Mouse (Mus musculus): ENCODE data around the gene Lamc2.
A peak's percentile ranks its signal among the peaks of the same experiment; 100 is the strongest.
"Not testable (repeated sequence)": the region's sequence is repeated elsewhere in the genome, so short reads cannot be mapped to it uniquely, and the experiment has no call there.

Lamc2 gene

GRCm38 (mm10) chr1:153094226-153095076, 91.8 kb downstream of the Lamc2 start:
- no peak for DNase-seq

- no peak for DNase-seq
Observed at GRCm38 (mm10) chr1:153093581-153093980, 92.7 kb downstream of the Lamc2 start.

DNA sequence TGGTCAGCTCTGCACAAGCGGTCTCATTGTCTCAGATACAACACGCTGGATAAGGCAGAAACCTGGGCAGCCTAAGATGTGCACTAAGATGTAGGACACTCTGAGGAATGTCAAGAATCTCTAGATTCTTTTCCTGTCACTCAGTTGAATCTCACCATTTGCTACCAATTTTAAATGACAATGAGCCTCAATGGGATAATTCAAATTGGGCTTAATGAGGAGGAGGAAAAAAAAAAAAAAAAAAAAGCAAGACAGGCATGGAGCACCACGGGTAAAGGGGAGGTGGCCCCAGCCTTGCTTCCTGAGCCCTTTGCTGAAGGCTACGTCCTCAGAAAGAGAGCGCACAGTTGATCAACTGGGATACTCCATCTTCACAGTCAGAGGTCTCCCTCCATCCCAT, 93.1 kb downstream of the Lamc2 start:
- no peak for DNase-seq

GRCm38 (mm10) chr1:153092237-153092975, 93.8 kb downstream of the Lamc2 start:
- DNase-seq: peak; percentile 55 to 74

DNA sequence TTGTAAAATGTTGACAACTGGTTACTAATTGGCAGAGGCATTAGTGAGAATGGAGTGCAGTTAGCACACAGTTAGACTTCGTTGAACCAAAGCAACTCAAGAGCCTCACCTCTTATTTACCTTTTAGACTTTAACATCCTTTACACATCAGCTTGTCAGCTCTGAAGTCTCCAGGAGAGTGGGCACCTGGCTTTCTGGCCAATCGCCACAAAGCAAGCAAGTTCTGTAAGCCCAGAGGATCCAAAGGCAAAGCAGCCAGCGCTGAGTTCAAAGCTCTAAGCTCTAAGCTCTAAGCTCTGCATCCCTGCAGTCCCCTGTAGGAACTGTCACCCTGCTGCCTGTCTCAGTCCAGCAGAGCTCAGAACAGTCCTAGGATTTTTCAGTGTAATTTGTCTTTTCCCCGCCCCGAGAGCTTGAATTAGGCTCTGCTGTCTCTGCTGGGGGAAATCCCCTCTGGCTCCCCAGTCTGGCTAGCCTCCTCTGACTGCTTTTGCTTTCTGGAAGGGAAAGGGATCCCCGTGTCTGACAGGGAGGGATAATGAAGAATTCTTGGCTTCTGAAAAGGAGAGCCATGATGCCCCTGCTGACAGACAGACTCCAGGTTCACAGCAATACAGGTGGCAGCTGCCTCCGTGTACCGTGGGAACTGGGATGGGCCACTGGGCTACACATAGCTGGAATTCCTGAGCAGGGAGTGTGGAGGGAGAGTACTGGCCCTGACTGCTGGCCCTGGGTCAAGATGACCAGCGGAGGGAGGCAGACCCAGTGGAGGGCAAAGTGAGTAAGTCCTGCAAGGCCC, 94.6 kb downstream of the Lamc2 start:
- peak; percentile 58 to 59 for DNase-seq

DNA sequence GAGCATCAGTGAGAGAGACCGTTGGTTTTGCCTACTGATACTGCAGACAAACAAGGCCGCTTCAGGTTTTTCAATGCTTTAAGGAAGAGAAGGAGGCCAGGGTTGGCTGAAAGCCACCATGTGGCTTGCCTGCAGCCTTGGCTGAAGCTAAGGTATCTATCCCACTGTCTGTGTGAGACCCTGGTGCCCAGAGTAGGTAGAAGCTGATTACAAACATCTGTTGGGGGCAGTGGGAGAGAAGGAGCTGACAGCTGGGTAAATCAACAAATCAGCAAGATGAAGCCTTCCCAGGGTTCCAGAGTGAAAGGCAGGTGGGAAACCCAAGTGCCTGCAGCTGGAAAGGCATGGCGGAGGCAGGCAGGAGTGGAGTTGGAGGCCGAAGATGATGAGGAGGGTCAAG, 95.4 kb downstream of the Lamc2 start:
- DNase-seq: no peak

DNA sequence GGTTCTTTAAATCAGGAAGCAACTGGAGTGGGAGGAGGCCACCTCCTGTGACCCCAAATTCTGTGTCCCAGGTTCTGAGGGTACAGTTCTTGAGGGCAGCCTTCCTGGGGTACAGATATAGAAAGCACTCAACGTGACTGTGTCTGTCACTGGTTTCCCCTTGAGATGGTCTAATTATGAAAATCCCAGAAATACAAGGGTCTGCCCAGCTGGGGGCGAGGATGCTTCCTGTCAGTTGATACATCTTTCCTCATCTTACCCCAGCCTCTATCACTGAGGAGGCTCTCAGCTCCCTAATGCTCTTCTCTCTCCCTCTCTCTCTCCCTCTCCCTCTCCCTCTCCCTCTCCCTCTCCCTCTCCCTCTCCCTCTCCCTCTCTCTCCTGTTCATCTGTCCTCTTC, 96.2 kb downstream of the Lamc2 start:
- DNase-seq: peak in 1 of 2 experiments; percentile 35

DNA sequence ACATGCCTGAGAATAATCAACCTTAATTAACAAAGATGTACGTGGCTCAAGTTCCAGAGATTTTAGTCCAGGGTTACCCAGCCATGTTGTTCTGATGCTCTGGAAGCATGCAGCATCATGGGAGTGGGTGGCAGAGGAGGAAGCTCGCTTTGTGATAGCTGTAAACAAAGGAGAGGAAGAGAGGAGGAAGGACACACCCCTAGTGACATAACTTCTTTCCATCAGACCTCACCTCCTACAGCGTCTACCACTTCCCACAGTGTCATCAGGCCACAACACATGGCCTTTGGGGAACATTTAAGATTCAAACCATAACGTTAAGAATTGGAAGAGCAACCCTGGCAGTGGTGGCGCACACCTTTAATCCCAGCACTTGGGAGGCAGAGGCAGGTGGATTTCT, 98.5 kb downstream of the Lamc2 start:
- no peak for DNase-seq

GRCm38 (mm10) chr1:153085198-153085597, 101.0 kb downstream of the Lamc2 start:
- no peak for DNase-seq

GRCm38 (mm10) chr1:153084191-153084590, 102.1 kb downstream of the Lamc2 start:
- no peak for DNase-seq

DNA sequence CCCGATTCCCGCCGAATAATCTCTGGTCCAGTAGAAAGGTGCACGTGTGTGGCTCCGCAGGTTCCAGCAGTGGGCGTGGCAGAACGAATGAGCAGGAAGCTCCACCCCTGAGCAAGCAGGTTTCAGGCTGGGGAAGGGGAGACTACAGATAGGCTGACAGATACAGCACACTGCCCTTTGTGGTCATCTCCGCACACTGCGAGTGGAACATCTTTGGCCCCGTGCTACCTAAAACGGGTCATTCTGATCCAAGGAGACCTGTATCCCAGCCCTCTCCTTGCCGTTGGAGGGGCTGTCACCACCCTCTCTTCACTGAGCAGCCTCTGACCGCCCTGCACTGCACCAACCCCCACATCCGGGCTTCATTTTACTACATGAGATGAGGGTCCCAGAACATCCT, 103.0 kb downstream of the Lamc2 start:
- not testable (repeated sequence) for DNase-seq

DNA sequence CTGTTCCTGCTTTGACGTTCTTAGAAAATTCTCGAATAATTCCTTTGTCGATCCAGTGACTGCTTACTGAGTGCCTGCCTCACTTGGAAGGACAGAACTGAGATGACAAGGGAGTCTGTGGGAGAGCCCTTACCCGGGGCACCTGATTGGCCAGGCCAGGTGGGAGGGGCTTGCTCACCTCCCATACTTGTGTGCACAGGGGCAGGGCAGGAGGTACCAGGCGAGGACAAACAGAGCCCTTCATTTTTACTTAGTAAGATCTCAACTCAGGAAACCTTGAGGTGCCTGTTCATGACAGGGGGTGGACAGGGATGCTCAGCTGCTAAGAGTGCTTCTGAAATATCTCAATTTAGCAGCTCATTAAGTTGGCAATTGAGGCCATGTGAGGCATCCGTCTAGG, 110.3 kb downstream of the Lamc2 start:
- DNase-seq: no peak

DNA sequence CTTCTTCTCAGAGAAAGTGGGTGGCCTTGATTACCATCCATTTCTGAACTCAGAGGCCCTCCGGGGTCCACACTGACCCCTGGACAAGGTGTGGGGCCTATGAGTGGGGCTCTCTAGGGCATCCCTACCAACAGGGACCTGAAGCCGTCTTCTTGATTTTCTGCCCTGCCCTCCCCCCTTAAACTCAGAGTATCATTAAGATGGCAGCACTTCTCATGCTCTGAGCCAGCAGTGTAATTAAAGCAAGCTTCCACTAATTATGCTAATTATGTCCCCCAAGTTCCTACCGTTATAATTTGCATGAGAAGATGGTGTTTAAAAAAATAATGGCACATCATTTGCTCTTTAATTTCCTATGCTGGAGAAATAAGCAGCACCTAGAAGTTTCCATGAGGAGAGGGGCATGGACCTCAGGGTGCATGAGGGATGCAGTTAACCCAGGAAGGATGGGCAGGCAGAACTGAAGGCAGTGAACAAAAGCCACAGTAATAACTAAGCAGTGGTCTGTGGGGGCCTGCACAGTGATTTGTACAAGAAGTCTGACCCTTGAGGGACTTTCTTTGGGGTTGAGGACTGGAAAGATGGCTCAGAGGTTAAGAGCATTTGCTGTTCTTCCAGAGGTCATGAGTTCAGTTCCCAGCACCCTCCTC, 111.0 kb downstream of the Lamc2 start:
- DNase-seq: no peak

DNA sequence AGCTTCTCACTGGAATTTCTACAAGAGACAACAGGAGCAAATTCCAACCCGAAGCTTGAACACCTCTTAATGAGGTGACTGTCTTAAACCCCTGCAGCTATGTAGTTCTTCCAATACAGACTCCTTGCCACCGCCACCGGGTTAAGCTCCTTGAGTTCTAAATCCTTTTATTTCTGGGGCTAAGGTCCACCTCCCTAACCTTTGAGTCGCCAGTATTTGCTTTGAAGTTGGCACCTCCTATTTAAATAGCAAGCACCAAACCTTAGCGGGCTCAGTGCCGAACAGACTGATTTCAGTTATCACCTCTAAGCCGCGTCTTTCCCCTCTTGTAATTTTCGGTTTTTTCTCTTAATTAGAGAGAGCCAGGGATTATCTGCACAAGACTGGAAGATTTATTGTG, 112.8 kb downstream of the Lamc2 start:
- peak in 1 of 2 experiments; percentile 12 for DNase-seq
